18 mouse cellular contexts compared by ENCODE assay signal in genomic region chr4:114408298-114408697, GRCm38 (mm10). TPM values are rescaled to one million over a fixed set of nuclear protein-coding genes. Genes with fewer than 3 reads are reported as not detected.
DNase-seq lines count a peak whose midpoint lies in the region; ATAC-seq and TF ChIP-seq lines count a peak whose summit lies in the region.
"Had no signal": no experiment of that assay in that cellular context is flagged by ENCODE, and none has a peak within 500 bp of the region (broad histone marks: within the 10 kb centered on the region; RNA-seq: fewer than 3 reads in every experiment).

No protein-coding gene starts in this region.

- H3K4me2 ChIP-seq in heart, postnatal 0 days (ENCODE audit: low read depth, low read length): peak overlapping the region; percentile 95
- peak overlapping the region; percentile 87 for H3K4me2 ChIP-seq in lung, embryonic 16.5 days (ENCODE audit: low read depth, low read length)
- no peak overlapping the region for H3K4me2 ChIP-seq in CH12.LX (ENCODE audit: insufficient read depth, low read depth, poor library complexity, severe bottlenecking)
- peak overlapping the region; percentile 94 for H3K4me2 ChIP-seq in kidney, embryonic 16.5 days (replicated peaks; ENCODE audit: low read depth, low read length)
- H3K4me2 ChIP-seq: intestine, embryonic 15.5 days; liver, embryonic 15.5 days had no signal

- in situ Hi-C loops in CH12.LX (cut with MboI; ENCODE audit: low pct_ligation_motif_present, low pct_unique_long_range_greater_than_20kb, low sequenced_read_pairs): no loop called here

- H3K36me3 ChIP-seq in heart, postnatal 0 days (replicated peaks; ENCODE audit: control insufficient read depth, insufficient read depth, low read length): 0 out of 2 replicates have a peak, but pooled peaks cover 5% of the 10 kb centered on the region
- H3K36me3 ChIP-seq in heart, embryonic 10.5 days: no peaks in the 10 kb centered on the region
- 0 out of 2 replicates have a peak, but pooled peaks cover 2% of the 10 kb centered on the region for H3K36me3 ChIP-seq in lung, embryonic 16.5 days (ENCODE audit: control insufficient read depth, insufficient read depth, low read length)
- no peaks in the 10 kb centered on the region for H3K36me3 ChIP-seq in CH12.LX (replicated peaks in 1 of 2; ENCODE audit: control insufficient read depth in 1 of 2, insufficient read depth in 1 of 2, low read length in 1 of 2)
- H3K36me3 ChIP-seq in kidney, embryonic 16.5 days (ENCODE audit: insufficient read depth, low read length): no peaks in the 10 kb centered on the region
- H3K36me3 ChIP-seq: intestine, embryonic 15.5 days; liver, embryonic 15.5 days had no signal

- TF ChIP-seq EP300 in heart, postnatal 0 days (IDR thresholded peaks at IDR 0.05; ENCODE audit: low read depth): no peak
- no peak for TF ChIP-seq EP300 in CH12.LX (IDR thresholded peaks at IDR 0.05; ENCODE audit: low read length)

- H3K27me3 ChIP-seq in heart, postnatal 0 days (ENCODE audit: control insufficient read depth, insufficient read depth, low read length): peaks cover 20% of the 10 kb centered on the region
- H3K27me3 ChIP-seq in heart, embryonic 10.5 days (ENCODE audit: insufficient read depth, poor library complexity, severe bottlenecking): peaks cover 92% of the 10 kb centered on the region
- H3K27me3 ChIP-seq in lung, embryonic 16.5 days (ENCODE audit: control insufficient read depth, insufficient read depth, low read depth, low read length): peaks cover 11% of the 10 kb centered on the region
- H3K27me3 ChIP-seq in CH12.LX (replicated peaks): peaks cover 21% of the 10 kb centered on the region
- H3K27me3 ChIP-seq in kidney, embryonic 16.5 days (ENCODE audit: insufficient read depth, low read length): peaks cover 21% of the 10 kb centered on the region; the same call in 1 of the 2 replicates

- TF ChIP-seq RAD21 in CH12.LX (IDR thresholded peaks at IDR 0.05; ENCODE audit: low read depth, low read length): no peak

- no peak for DNase-seq in heart, postnatal 0 days (ENCODE audit: low spot score)
- DNase-seq in heart, embryonic 10.5 days (ENCODE audit: low spot score): no peak
- DNase-seq in lung, adult 2 months: no peak
- DNase-seq in CH12.LX (ENCODE audit: extremely low read depth): peak; percentile 25
- no peak for DNase-seq in frontal cortex, postnatal 36 days (ENCODE audit: low spot score in 2 of 2)
- no peak for DNase-seq in urinary bladder, postnatal 4 days (ENCODE audit: low spot score in 2 of 2)
- DNase-seq: cerebellum, adult 11 months; cerebellum, postnatal 36 days; gastrocnemius, postnatal 10 days; heart, postnatal 10 days; layer of hippocampus, adult 9-11 months; thymus, postnatal 25 days had no signal

- no peaks in the 10 kb centered on the region for H3K79me2 ChIP-seq in CH12.LX (replicated peaks; ENCODE audit: control insufficient read depth, extremely low read depth, insufficient read depth, poor library complexity, severe bottlenecking)

- dilution Hi-C loops in CH12.LX (cut with MboI; ENCODE audit: extremely low pct_ligation_motif_present, extremely low pct_unique_long_range_greater_than_20kb, low sequenced_read_pairs): no loop called here

- 81% methylated on average over 2 of the region's 2 CpGs for WGBS in heart, postnatal 0 days
- WGBS in heart, embryonic 10.5 days: 87% methylated on average over 2 of the region's 2 CpGs
- WGBS in lung, embryonic 16.5 days: 97% methylated on average over 2 of the region's 2 CpGs
- WGBS in lung, adult 2 months: 76% methylated on average over 2 of the region's 2 CpGs
- WGBS in kidney, embryonic 16.5 days: 72% methylated on average over 2 of the region's 2 CpGs

- no peak overlapping the region for H3K9ac ChIP-seq in heart, postnatal 0 days (replicated peaks; ENCODE audit: low read depth, low read length)
- H3K9ac ChIP-seq in lung, embryonic 16.5 days (ENCODE audit: low read length): no peak overlapping the region
- H3K9ac ChIP-seq in CH12.LX (ENCODE audit: insufficient read depth, low read depth): no peak overlapping the region
- H3K9ac ChIP-seq in kidney, embryonic 16.5 days (replicated peaks; ENCODE audit: low read length): peak overlapping the region; percentile 37; the same call in 1 of the 2 replicates
- H3K9ac ChIP-seq: intestine, embryonic 15.5 days; liver, embryonic 15.5 days had no signal

- H3K27ac ChIP-seq in heart, postnatal 0 days (ENCODE audit: low read depth): no peak overlapping the region
- H3K27ac ChIP-seq in heart, embryonic 10.5 days: no peak overlapping the region
- H3K27ac ChIP-seq in lung, embryonic 16.5 days (ENCODE audit: low read length): no peak overlapping the region
- no peak overlapping the region for H3K27ac ChIP-seq in CH12.LX (ENCODE audit: insufficient read depth, low read depth)
- peak overlapping the region; percentile 48; the same call in 1 of the 2 replicates for H3K27ac ChIP-seq in kidney, embryonic 16.5 days (ENCODE audit: low read length)
- H3K27ac ChIP-seq: intestine, embryonic 15.5 days; liver, embryonic 15.5 days had no signal

- ATAC-seq in heart, postnatal 0 days (ENCODE audit: insufficient read depth, low read depth): no peak
- ATAC-seq in lung, embryonic 16.5 days (ENCODE audit: low read depth): no peak
- no peak for ATAC-seq in kidney, embryonic 16.5 days (ENCODE audit: low FRiP score, low TSS enrichment)
- ATAC-seq: forebrain, embryonic 16.5 days; intestine, embryonic 15.5 days had no signal

- H3K9me3 ChIP-seq in heart, postnatal 0 days (replicated peaks; ENCODE audit: control insufficient read depth, low read length): no peaks in the 10 kb centered on the region
- H3K9me3 ChIP-seq in heart, embryonic 10.5 days: no peaks in the 10 kb centered on the region
- no peaks in the 10 kb centered on the region for H3K9me3 ChIP-seq in lung, embryonic 16.5 days (ENCODE audit: control insufficient read depth, low read length)
- peaks cover 7% of the 10 kb centered on the region for H3K9me3 ChIP-seq in CH12.LX (replicated peaks; ENCODE audit: low read length)
- no peaks in the 10 kb centered on the region for H3K9me3 ChIP-seq in kidney, embryonic 16.5 days (ENCODE audit: low read length)
- H3K9me3 ChIP-seq: intestine, embryonic 15.5 days; liver, embryonic 15.5 days had no signal

- H3K4me3 ChIP-seq in heart, postnatal 0 days (ENCODE audit: low read depth, low read length): peak overlapping the region; percentile 92; the same call in 1 of the 2 replicates
- H3K4me3 ChIP-seq in heart, embryonic 10.5 days: no peak overlapping the region
- peak overlapping the region; percentile 74 for H3K4me3 ChIP-seq in lung, embryonic 16.5 days (ENCODE audit: low read length)
- no peak overlapping the region for H3K4me3 ChIP-seq in lung, adult 2 months (replicated peaks; ENCODE audit: extremely low read depth, low read depth, low read length)
- no peak overlapping the region for H3K4me3 ChIP-seq in CH12.LX (replicated peaks in 1 of 3; ENCODE audit: low read depth in 2 of 3, low read length in 2 of 3, poor library complexity in 1 of 3)
- H3K4me3 ChIP-seq in kidney, embryonic 16.5 days (ENCODE audit: low read length): peak overlapping the region; percentile 81
- H3K4me3 ChIP-seq: intestine, embryonic 15.5 days; liver, embryonic 15.5 days had no signal

- no peak for TF ChIP-seq POLR2A in lung, adult 2 months (IDR thresholded peaks at IDR 0.05; ENCODE audit: borderline replicate concordance, extremely low read depth, low read depth, low read length)
- TF ChIP-seq POLR2A in CH12.LX (IDR thresholded peaks at IDR 0.05; ENCODE audit: low read depth, low read length): no peak

- peaks cover 18% of the 10 kb centered on the region for H3K4me1 ChIP-seq in heart, postnatal 0 days (ENCODE audit: control insufficient read depth, insufficient read depth)
- peaks cover 35% of the 10 kb centered on the region for H3K4me1 ChIP-seq in heart, embryonic 10.5 days
- H3K4me1 ChIP-seq in lung, embryonic 16.5 days (replicated peaks; ENCODE audit: control insufficient read depth, insufficient read depth, low read length): peaks cover 11% of the 10 kb centered on the region; the same call in 1 of the 2 replicates
- H3K4me1 ChIP-seq in lung, adult 2 months (ENCODE audit: control insufficient read depth, insufficient read depth, low read length): no peaks in the 10 kb centered on the region
- peaks cover 0 to 22% of the 10 kb centered on the region in 2 experiments; a peak in 2 of 4 replicates for H3K4me1 ChIP-seq in CH12.LX (ENCODE audit: control insufficient read depth in 1 of 2, insufficient read depth in 2 of 2)
- H3K4me1 ChIP-seq in kidney, embryonic 16.5 days (ENCODE audit: insufficient read depth, low read length): peaks cover 58% of the 10 kb centered on the region

- no peak for TF ChIP-seq CTCF in heart, postnatal 0 days (IDR thresholded peaks at IDR 0.05; ENCODE audit: low read depth)
- no peak for TF ChIP-seq CTCF in lung, adult 2 months (IDR thresholded peaks at IDR 0.05; ENCODE audit: insufficient read depth, low read length)
- TF ChIP-seq CTCF in CH12.LX (conservative IDR thresholded peaks at IDR 0.05 in 1 of 2, IDR thresholded peaks at IDR 0.05 in 1 of 2; ENCODE audit: low read depth in 2 of 2, low read length in 2 of 2): no peak

TF ChIP-seq in CH12.LX, 34 proteins besides CTCF, POLR2A, EP300 and RAD21:
- TF ChIP-seq IRF4 (IDR thresholded peaks at IDR 0.05; ENCODE audit: low read depth, low read length): no peak
- TF ChIP-seq SMC3 (IDR thresholded peaks at IDR 0.05; ENCODE audit: low read depth, low read length): no peak
- no peak for TF ChIP-seq ZMIZ1 (IDR thresholded peaks at IDR 0.05; ENCODE audit: low read depth, low read length)
- TF ChIP-seq RCOR1 (conservative IDR thresholded peaks at IDR 0.05; ENCODE audit: low read depth, low read length): no peak
- TF ChIP-seq UBTF (IDR thresholded peaks at IDR 0.05; ENCODE audit: low read depth, low read length): no peak
- TF ChIP-seq HCFC1 (IDR thresholded peaks at IDR 0.05; ENCODE audit: low read depth, low read length): no peak
- TF ChIP-seq ELF1 (IDR thresholded peaks at IDR 0.05; ENCODE audit: low read depth, low read length): no peak
- TF ChIP-seq CHD2 (IDR thresholded peaks at IDR 0.05; ENCODE audit: low read length): no peak
- no peak for TF ChIP-seq MAFK (IDR thresholded peaks at IDR 0.05; ENCODE audit: insufficient replicate concordance, low read length)

RNA-seq across cellular contexts. Expression of gene Trabd2b, which starts 1.8 kb away (rescaled TPM):
- 8.5 and 10.5 TPM in 2 replicates for total RNA-seq in heart, postnatal 0 days (2014; rRNA removed; ENCODE audit: low replicate concordance)
- 4.2 and 4.5 TPM in 2 replicates for polyA plus RNA-seq in heart, postnatal 0 days (2015; fragmentation: Nextera tagmentation; extraction: Ambion mirVana)
- 0.65 and 2.2 TPM in 2 replicates for polyA plus RNA-seq in heart, embryonic 10.5 days (2016; fragmentation: Nextera tagmentation; extraction: Ambion mirVana)
- 5.1 and 5.4 TPM in 2 replicates for polyA plus RNA-seq in lung, embryonic 16.5 days (2015; fragmentation: Nextera tagmentation; extraction: Ambion mirVana)
- polyA plus RNA-seq in lung, adult 2 months (2012; rRNA removed): 6.7 and 7.8 TPM in 2 replicates
- total RNA-seq in CH12.LX (2012; rRNA removed) (not detected in 2 replicates), CH12.LX (2014; rRNA removed) (not detected in 2 replicates)
- not detected in 2 replicates for polyA plus RNA-seq in CH12.LX (2012; ENCODE audit: insufficient read length, low read depth)
- 5.7 and 6.1 TPM in 2 replicates for polyA plus RNA-seq in kidney, embryonic 16.5 days (2015; fragmentation: Nextera tagmentation; extraction: Ambion mirVana)
- total RNA-seq: megakaryocyte progenitor cell, adult 5-6 weeks had no signal

Comparison
In these comparisons a context has a peak if more than half of its experiments do, and no peak if none do; other contexts are left out.
1. H3K4me3 ChIP-seq: peak in heart, postnatal 0 days (single experiment), lung, embryonic 16.5 days (single experiment) and kidney, embryonic 16.5 days (single experiment); none in heart, embryonic 10.5 days (single experiment), lung, adult 2 months (single experiment) and CH12.LX (0 of 3).